Mouse (Mus musculus) testis, postnatal 10 days (tissue): Measurements from ENCODE around the gene Vkorc1.
"Not testable (repeated sequence)": the region's sequence is repeated elsewhere in the genome, so short reads cannot be mapped to it uniquely, and the experiment has no call there.

ENCODE experiments used
- DNase-seq: peaks from one replicate; pipeline ENCODE4 v3.0.0; 2021; ENCODE audit warnings: low spot score

The Vkorc1 gene

GRCm38 (mm10) chr7:127915293-127915692 is 19.9 kb upstream of the Vkorc1 start:
- DNase-seq: no peak

GRCm38 (mm10) chr7:127912938-127913337 is 17.5 kb upstream of the Vkorc1 start:
- no peak for DNase-seq

- peak; percentile 89 for DNase-seq
Measured at GRCm38 (mm10) chr7:127912190-127912871, 16.9 kb upstream of the Vkorc1 start, which contains the start of gene Kat8. Gene Kat8, plus strand, starts transcription at chr7:127912516.

- no peak for DNase-seq
Measured at GRCm38 (mm10) chr7:127908656-127909055, 13.2 kb upstream of the Vkorc1 start.

GRCm38 (mm10) chr7:127907939-127908338 is 12.5 kb upstream of the Vkorc1 start:
- DNase-seq: no peak

GRCm38 (mm10) chr7:127903971-127904796 is 8.8 kb upstream of the Vkorc1 start, which contains the start of gene Bckdk:
Gene Bckdk, plus strand, starts transcription at chr7:127904082.
- DNase-seq: peak; percentile 87

GRCm38 (mm10) chr7:127901772-127902171 is 6.4 kb upstream of the Vkorc1 start:
- no peak for DNase-seq

- no peak for DNase-seq
Measured at GRCm38 (mm10) chr7:127899997-127900396, 4.6 kb upstream of the Vkorc1 start.

GRCm38 (mm10) chr7:127898179-127898956 is 3.0 kb upstream of the Vkorc1 start:
- DNase-seq: peak; percentile 62

GRCm38 (mm10) chr7:127897542-127897941 is 2.1 kb upstream of the Vkorc1 start:
- DNase-seq: no peak

GRCm38 (mm10) chr7:127896384-127896783 is 967 bp upstream of the Vkorc1 start:
- peak; percentile 88 for DNase-seq

- DNase-seq: not testable (repeated sequence)
Measured at GRCm38 (mm10) chr7:127895891-127896290, 474 bp upstream of the Vkorc1 start.

- DNase-seq: no peak
Measured at GRCm38 (mm10) chr7:127894480-127894879, 937 bp downstream of the Vkorc1 start.

GRCm38 (mm10) chr7:127890798-127891197 is 4.6 kb downstream of the Vkorc1 start, which contains the start of gene Prss53:
Gene Prss53, minus strand, starts transcription at chr7:127890970.
- no peak for DNase-seq

GRCm38 (mm10) chr7:127888821-127889220 is 6.6 kb downstream of the Vkorc1 start:
- no peak for DNase-seq

- no peak for DNase-seq
Measured at GRCm38 (mm10) chr7:127887781-127888180, 7.6 kb downstream of the Vkorc1 start.

GRCm38 (mm10) chr7:127887191-127887590 is 8.2 kb downstream of the Vkorc1 start:
- DNase-seq: no peak

GRCm38 (mm10) chr7:127886551-127886950 is 8.9 kb downstream of the Vkorc1 start:
- DNase-seq: no peak

GRCm38 (mm10) chr7:127885951-127886350 is 9.5 kb downstream of the Vkorc1 start:
- DNase-seq: peak; percentile 80

- no peak for DNase-seq
Measured at GRCm38 (mm10) chr7:127880431-127880830, 15.0 kb downstream of the Vkorc1 start.

GRCm38 (mm10) chr7:127879301-127879700 is 16.1 kb downstream of the Vkorc1 start:
- DNase-seq: no peak
